Mouse (Mus musculus) bone marrow macrophage, adult 2 months (primary cell): ENCODE measurements around the gene Larp1. TPM values are rescaled to one million over a fixed set of nuclear protein-coding genes. Genes with fewer than 3 reads are reported as not detected.

Source experiments
- H3K27ac ChIP-seq: 2 replicates; pipeline ENCODE4 v1.5.1; 2012; ENCODE audit warnings: low read depth, low read length; ENCODE audit not compliant: insufficient read depth
- H3K4me1 ChIP-seq: 2 replicates; pipeline ENCODE4 v1.6.1; 2012; ENCODE audit warnings: low read length; ENCODE audit not compliant: control insufficient read depth, insufficient read depth
- H3K4me3 ChIP-seq: 2 replicates; pipeline ENCODE4 v1.5.1; 2012; ENCODE audit warnings: mild to moderate bottlenecking, low read length, moderate library complexity; ENCODE audit not compliant: insufficient read depth
- CTCF ChIP-seq: IDR thresholded peaks from 2 replicates; pipeline ENCODE4 v1.5.1; 2012; ENCODE audit warnings: low read depth, mild to moderate bottlenecking, low read length, moderate library complexity
- POLR2A ChIP-seq: IDR thresholded peaks from 2 replicates; pipeline ENCODE4 v1.6.1; 2012; ENCODE audit warnings: mild to moderate bottlenecking, low read depth, low read length, borderline replicate concordance
- polyA plus RNA-seq: library from polyadenylated mRNA; stranded (reverse); fragments of >200 nt; gene quantifications from 2 replicates; pipeline ENCODE4 v1.2.4, GENCODE M21; 2012; ENCODE audit not compliant: missing spikeins, insufficient read depth, insufficient read length

Larp1 gene
- polyA plus RNA-seq, 1 experiment: 32.4 TPM

DNA sequence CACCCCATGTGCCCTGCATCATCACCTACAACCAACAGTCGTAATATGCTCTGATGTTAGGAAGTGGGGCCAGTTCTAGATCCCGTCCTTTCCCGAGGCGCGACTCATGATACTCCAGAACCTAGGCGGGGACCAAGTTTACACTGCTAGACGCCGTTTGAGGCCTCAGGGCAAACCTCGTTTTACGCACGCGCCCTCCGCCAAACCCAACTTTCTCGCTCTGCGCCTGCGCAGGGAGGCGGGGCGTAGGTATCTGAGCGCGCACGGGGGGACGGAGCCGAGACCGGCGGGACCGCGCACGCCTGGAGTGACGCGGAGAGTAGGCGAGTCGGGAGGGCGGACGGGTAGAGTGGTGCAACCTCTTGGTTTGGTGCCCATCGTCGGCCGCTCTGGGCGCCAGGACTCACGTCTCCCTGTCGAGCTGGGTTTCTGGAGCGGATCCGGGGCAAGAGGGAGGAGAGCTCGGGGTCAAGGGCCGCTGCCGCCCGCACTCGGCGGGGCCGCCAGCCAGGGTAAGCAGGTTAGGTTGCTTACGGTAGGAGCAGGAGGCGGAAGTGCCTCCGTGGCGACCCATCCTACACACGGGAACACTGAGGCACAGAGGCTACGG lies 94.9 kb downstream of the Larp1 start, which contains the start of gene Cnot8:
Cnot8 (plus strand) TSS at position 457 of the 610 bp plus-strand sequence.
- peak within 1 kb of the TSS; percentile 93 for H3K27ac ChIP-seq
- H3K4me1 ChIP-seq: peaks cover 31% of the 10 kb centered on the region
- H3K4me3 ChIP-seq: peak within 1 kb of the TSS; percentile 78
- no peak for TF ChIP-seq CTCF
- no peak for TF ChIP-seq POLR2A

DNA sequence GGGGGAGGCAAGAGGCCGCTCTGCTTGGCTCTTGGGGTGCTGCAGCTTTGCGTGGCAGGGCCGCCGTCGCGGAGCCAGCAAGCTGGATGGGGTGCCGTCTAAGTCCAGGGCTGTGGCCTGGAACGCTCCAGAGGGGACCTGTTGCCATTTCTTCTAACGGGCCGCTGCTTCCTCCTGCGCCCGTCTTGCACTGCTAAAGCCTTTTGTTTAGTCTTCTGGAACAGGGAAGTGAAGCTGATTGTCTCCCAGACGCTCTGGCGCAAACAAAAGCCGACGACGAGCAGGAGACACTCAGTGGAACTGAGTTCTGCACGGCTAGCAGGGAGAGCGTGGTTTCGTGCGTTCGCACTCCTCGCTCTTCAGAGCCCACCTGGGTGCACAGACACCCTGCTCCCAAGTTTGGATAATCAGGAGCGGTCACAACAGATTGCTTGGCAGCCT lies 95.5 kb downstream of the Larp1 start:
- Histone ChIP-seq H3K4me3 (peak overlapping the region; percentile 78), H3K4me1 (peaks cover 31% of the 10 kb centered on the region), H3K27ac (peak overlapping the region; percentile 93)
- no peak for TF ChIP-seq CTCF
- no peak for TF ChIP-seq POLR2A

DNA sequence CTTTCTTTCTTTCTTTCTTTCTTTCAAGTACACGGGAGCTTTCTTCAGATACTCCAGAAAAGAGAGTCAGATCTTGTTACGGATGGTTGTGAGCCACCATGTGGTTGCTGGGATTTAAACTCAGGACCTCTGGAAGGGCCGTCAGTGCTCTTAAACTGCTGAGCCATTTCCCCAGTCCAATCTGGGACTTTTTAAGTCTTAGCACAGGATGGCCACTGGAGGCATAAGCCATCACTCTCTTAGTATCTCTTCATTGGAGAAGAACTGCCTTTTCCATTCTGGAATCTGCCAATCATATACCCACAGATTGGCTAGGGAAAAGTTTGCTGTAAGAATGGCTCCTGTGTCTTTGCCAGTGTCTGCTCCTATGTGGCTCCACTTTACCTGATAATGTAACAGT lies 98.1 kb downstream of the Larp1 start:
- no peak for TF ChIP-seq POLR2A
- no peak for TF ChIP-seq CTCF
- Histone ChIP-seq H3K4me3 (no peak overlapping the region), H3K27ac (no peak overlapping the region), H3K4me1 (peaks cover 31% of the 10 kb centered on the region)

DNA sequence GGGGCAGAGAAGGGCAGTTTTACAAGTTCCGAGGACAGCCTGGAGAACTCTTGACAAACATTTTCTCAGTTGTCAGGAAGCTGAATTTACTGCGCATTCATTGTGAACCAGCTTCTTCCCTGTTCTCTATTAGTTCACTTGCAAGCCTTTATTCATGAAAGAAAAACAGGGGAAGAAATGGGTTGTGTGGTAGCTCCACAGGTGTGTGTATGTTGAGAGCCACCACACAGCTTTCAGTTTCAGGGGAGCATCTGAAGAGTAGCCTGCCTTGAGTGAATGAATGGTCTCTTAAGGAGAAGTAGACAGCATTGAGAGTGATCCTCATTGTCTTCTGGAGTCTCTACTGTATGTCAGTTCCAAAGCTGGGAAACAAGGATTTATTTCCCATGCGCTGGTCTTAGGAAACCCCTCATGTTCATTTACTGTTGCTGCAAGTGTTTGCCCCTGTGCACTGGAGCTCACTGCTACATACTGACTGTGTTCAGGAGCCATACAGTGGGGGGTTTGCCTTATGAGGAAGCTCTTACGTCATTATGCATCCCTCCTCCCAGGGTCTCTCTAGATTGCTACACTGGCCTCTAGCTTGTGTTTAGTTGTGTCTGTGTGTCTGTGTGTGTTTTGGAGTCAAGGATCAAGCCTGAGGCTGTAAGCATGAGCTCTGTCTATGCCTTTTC lies 98.9 kb downstream of the Larp1 start:
- peaks cover 27% of the 10 kb centered on the region for H3K4me1 ChIP-seq
- H3K27ac ChIP-seq: no peak overlapping the region
- no peak overlapping the region for H3K4me3 ChIP-seq
- TF ChIP-seq POLR2A: no peak
- TF ChIP-seq CTCF: no peak

Other genes with a start within 250 kb of the Larp1 start
- 26.1 and 28.4 TPM in 2 replicates for gene Sap30l, start 207.4 kb upstream of the Larp1 start, polyA plus RNA-seq
- not detected in 2 replicates for gene Hand1, start 176.2 kb upstream of the Larp1 start, polyA plus RNA-seq
- gene Gm12248, start 84.1 kb downstream of the Larp1 start, polyA plus RNA-seq: not detected in 2 replicates
- 58.4 and 58.5 TPM in 2 replicates for gene Cnot8, start 95.1 kb downstream of the Larp1 start, polyA plus RNA-seq
- 3.4 and 4.1 TPM in 2 replicates for gene Gemin5, start 159.5 kb downstream of the Larp1 start, polyA plus RNA-seq
- 23.5 and 26.6 TPM in 2 replicates for gene Mrpl22, start 162.6 kb downstream of the Larp1 start, polyA plus RNA-seq
- 31.3 and 33.3 TPM in 2 replicates for gene Igtp, start 190.5 kb downstream of the Larp1 start, polyA plus RNA-seq
- gene Irgm2, start 190.6 kb downstream of the Larp1 start, polyA plus RNA-seq: 40.7 and 44.4 TPM in 2 replicates